21 mouse cellular contexts compared by ENCODE assay signal in the genomic region with DNA sequence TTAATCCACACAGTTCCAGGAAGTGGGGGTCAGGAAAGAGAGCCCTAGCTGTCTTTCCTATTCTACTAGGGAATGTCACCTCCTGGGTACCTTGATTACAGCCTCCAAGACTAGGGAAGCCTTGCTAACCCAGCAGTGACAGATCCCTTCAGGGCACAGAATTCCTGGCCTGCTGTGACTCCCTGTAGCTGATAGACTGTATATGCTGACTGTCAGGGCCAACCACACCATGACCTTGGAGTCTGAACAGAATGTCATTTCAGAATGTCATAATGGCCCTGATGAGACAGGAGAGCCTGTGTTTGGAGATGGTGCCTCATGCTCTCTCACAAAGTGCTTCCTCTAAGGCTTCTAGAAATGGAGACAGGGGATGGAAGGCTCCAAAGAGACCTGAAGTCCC. TPM values are rescaled to one million over a fixed set of nuclear protein-coding genes. Genes with fewer than 3 reads are reported as not detected.
A peak's percentile ranks its signal among the peaks of the same experiment; 100 is the strongest.
DNase-seq lines count a peak whose midpoint lies in the region; ATAC-seq and TF ChIP-seq lines count a peak whose summit lies in the region.
"Had no signal": no experiment of that assay in that cellular context is flagged by ENCODE, and none has a peak within 500 bp of the region (broad histone marks: within the 10 kb centered on the region; RNA-seq: fewer than 3 reads in every experiment).

No protein-coding gene starts in this region.

- no peaks in the 10 kb centered on the region; the same call in 1 of the 2 replicates for H3K4me1 ChIP-seq in heart, embryonic 10.5 days
- H3K4me1 ChIP-seq in midbrain, embryonic 11.5 days (ENCODE audit: control insufficient read depth, insufficient read depth, low read length): no peaks in the 10 kb centered on the region
- H3K4me1 ChIP-seq in midbrain, postnatal 0 days (ENCODE audit: insufficient read depth, low read length): no peaks in the 10 kb centered on the region
- H3K4me1 ChIP-seq: forebrain, embryonic 15.5 days; hindbrain, embryonic 13.5 days had no signal

- H3K27me3 ChIP-seq in heart, embryonic 10.5 days (ENCODE audit: insufficient read depth, poor library complexity, severe bottlenecking): 0 out of 2 replicates have a peak, but pooled peaks cover 9% of the 10 kb centered on the region
- no peaks in the 10 kb centered on the region for H3K27me3 ChIP-seq in midbrain, embryonic 11.5 days (ENCODE audit: control insufficient read depth, insufficient read depth, low read length)
- H3K27me3 ChIP-seq in midbrain, postnatal 0 days (ENCODE audit: insufficient read depth, low read length): no peaks in the 10 kb centered on the region
- H3K27me3 ChIP-seq: embryonic facial prominence, embryonic 15.5 days; forebrain, embryonic 15.5 days; heart, embryonic 12.5 days; hindbrain, embryonic 13.5 days had no signal

- no peak for ATAC-seq in midbrain, embryonic 11.5 days (ENCODE audit: low FRiP score)
- ATAC-seq in midbrain, postnatal 0 days (ENCODE audit: low FRiP score): no peak
- ATAC-seq in inflammation-experienced regulatory T-cells, adult 6 months: no peak
- ATAC-seq: forebrain, embryonic 15.5 days had no signal

- no peaks in the 10 kb centered on the region for H3K9me3 ChIP-seq in heart, embryonic 10.5 days
- H3K9me3 ChIP-seq in midbrain, embryonic 11.5 days (ENCODE audit: control insufficient read depth, low read length): no peaks in the 10 kb centered on the region
- H3K9me3 ChIP-seq in midbrain, postnatal 0 days (ENCODE audit: low read length): no peaks in the 10 kb centered on the region
- H3K9me3 ChIP-seq: embryonic facial prominence, embryonic 15.5 days; forebrain, embryonic 10.5 days; forebrain, embryonic 15.5 days; G1E; heart, embryonic 12.5 days; hindbrain, embryonic 13.5 days had no signal

- no peaks in the 10 kb centered on the region for H3K36me3 ChIP-seq in heart, embryonic 10.5 days
- H3K36me3 ChIP-seq in midbrain, embryonic 11.5 days (ENCODE audit: control insufficient read depth, insufficient read depth, low read length): no peaks in the 10 kb centered on the region
- no peaks in the 10 kb centered on the region for H3K36me3 ChIP-seq in midbrain, postnatal 0 days (ENCODE audit: insufficient read depth, low read length)
- H3K36me3 ChIP-seq: embryonic facial prominence, embryonic 15.5 days; forebrain, embryonic 10.5 days; forebrain, embryonic 15.5 days; heart, embryonic 12.5 days; hindbrain, embryonic 13.5 days had no signal

- no peak overlapping the region for H3K4me2 ChIP-seq in midbrain, embryonic 11.5 days
- H3K4me2 ChIP-seq in midbrain, postnatal 0 days (ENCODE audit: low read depth, low read length, poor library complexity, severe bottlenecking): no peak overlapping the region
- H3K4me2 ChIP-seq: embryonic facial prominence, embryonic 15.5 days; forebrain, embryonic 15.5 days; heart, embryonic 12.5 days; hindbrain, embryonic 13.5 days had no signal

- DNase-seq in heart, embryonic 10.5 days (ENCODE audit: low spot score): no peak
- no peak for DNase-seq in heart, postnatal 4 days
- DNase-seq in midbrain, embryonic 11.5 days (ENCODE audit: low spot score, missing footprints): peak; percentile 60
- no peak for DNase-seq in midbrain, postnatal 0 days (ENCODE audit: low spot score)
- peak; percentile 30 to 52 for DNase-seq in adrenal gland, postnatal 36 days
- DNase-seq: cerebellum, adult 11 months; cerebellum, adult 8-10 months; cerebellum, postnatal 14 days; embryo, embryonic 11 days; gastrocnemius, postnatal 10 days; heart, adult 18-20 months; heart, postnatal 36 days; kidney, adult 11 months had no signal

- H3K27ac ChIP-seq in heart, embryonic 10.5 days: peak overlapping the region; percentile 36; the same call in 1 of the 2 replicates
- H3K27ac ChIP-seq in midbrain, embryonic 11.5 days (ENCODE audit: low read depth, low read length): no peak overlapping the region
- H3K27ac ChIP-seq in midbrain, postnatal 0 days (ENCODE audit: low read depth, low read length): no peak overlapping the region
- H3K27ac ChIP-seq: embryonic facial prominence, embryonic 15.5 days; forebrain, embryonic 10.5 days; forebrain, embryonic 15.5 days; hindbrain, embryonic 13.5 days had no signal

- no peak for TF ChIP-seq CTCF in midbrain, postnatal 0 days (IDR thresholded peaks at IDR 0.05)

- no peak overlapping the region for H3K4me3 ChIP-seq in heart, embryonic 10.5 days
- H3K4me3 ChIP-seq in midbrain, embryonic 11.5 days (ENCODE audit: low read depth, low read length): no peak overlapping the region
- no peak overlapping the region for H3K4me3 ChIP-seq in midbrain, postnatal 0 days (ENCODE audit: low read depth, low read length)
- H3K4me3 ChIP-seq: embryonic facial prominence, embryonic 15.5 days; erythroblast, embryonic 14.5 days; forebrain, embryonic 10.5 days; forebrain, embryonic 15.5 days; heart, embryonic 12.5 days; hindbrain, embryonic 13.5 days had no signal

- no peak overlapping the region for H3K9ac ChIP-seq in midbrain, embryonic 11.5 days (ENCODE audit: low read length)
- H3K9ac ChIP-seq in midbrain, postnatal 0 days (replicated peaks; ENCODE audit: low read length, poor library complexity, severe bottlenecking): no peak overlapping the region
- H3K9ac ChIP-seq: embryonic facial prominence, embryonic 15.5 days; forebrain, embryonic 15.5 days; heart, embryonic 12.5 days; hindbrain, embryonic 13.5 days had no signal

RNA-seq across cellular contexts. Expression of gene Kat6b, which starts 24.7 kb away (rescaled TPM):
- polyA plus RNA-seq in heart, embryonic 10.5 days (2016; fragmentation: Nextera tagmentation; extraction: Ambion mirVana): 9.3 and 11.1 TPM in 2 replicates
- total RNA-seq in heart, postnatal 4 days (2021): 10 to 100 TPM; 38.7 to 39.5 TPM
- polyA plus RNA-seq in midbrain, embryonic 11.5 days (2014; fragmentation: Nextera tagmentation; extraction: Ambion mirVana): 13.5 and 16.3 TPM in 2 replicates
- total RNA-seq in midbrain, postnatal 0 days (2014; rRNA removed): 23.1 and 34.0 TPM in 2 replicates
- 13.9 and 15.2 TPM in 2 replicates for polyA plus RNA-seq in midbrain, postnatal 0 days (2015; fragmentation: Nextera tagmentation; extraction: Ambion mirVana)
- 10 to 100 TPM; 42.5 to 47.8 TPM for total RNA-seq in adrenal gland, postnatal 36 days (2021)
- polyA plus RNA-seq in inflammation-experienced regulatory T-cells, adult 6 months (2017; shearing (Covaris generic)): 10 to 100 TPM in 2 of 3 experiments, 1 to 10 TPM in 1; 9.0 to 23.5 (median 20.5) TPM

Comparison
In these comparisons a context has a peak if more than half of its experiments do, and no peak if none do; other contexts are left out.
1. DNase-seq: peak in midbrain, embryonic 11.5 days (single experiment) and adrenal gland, postnatal 36 days (2 of 2); none in heart, embryonic 10.5 days (single experiment), heart, postnatal 4 days (single experiment) and midbrain, postnatal 0 days (single experiment).